Mouse (Mus musculus) MEL (cell line): ENCODE results near the gene Ncs1. TPM values are rescaled to one million over a fixed set of nuclear protein-coding genes. Genes with fewer than 3 reads are reported as not detected.

ENCODE experiments used
- DNase-seq: peaks from one replicate; pipeline ENCODE4 v3.0.0; 2011; ENCODE audit warnings: low read depth, low spot score
- H3K27ac ChIP-seq: 2 replicates; pipeline ENCODE4 v1.5.1; 2012; ENCODE audit warnings: low read depth, mild to moderate bottlenecking, control low read depth, low read length, moderate library complexity; ENCODE audit not compliant: control insufficient read depth
- H3K27me3 ChIP-seq, 2 experiments: fragments of 150-350 bp in 1 of 2; sonication (generic) in 1 of 2; 2 replicates each; pipeline ENCODE4 v1.6.1; 2012; ENCODE audit warnings: low read length in 2 of 2, mild to moderate bottlenecking in 2 of 2, improper control_type of control experiment in 1 of 2, moderate library complexity in 1 of 2; ENCODE audit not compliant: insufficient read depth in 2 of 2, control insufficient read depth in 1 of 2
- H3K36me3 ChIP-seq, 2 experiments: 2 replicates each; pipeline ENCODE4 v1.6.1; 2012 to 2014; ENCODE audit warnings: low read length in 2 of 2, improper control_type of control experiment in 1 of 2, inconsistent platforms in 1 of 2, mild to moderate bottlenecking in 1 of 2; ENCODE audit not compliant: insufficient read depth in 2 of 2, control insufficient read depth in 1 of 2
- H3K4me1 ChIP-seq, 2 experiments: fragments of 150-350 bp in 1 of 2; sonication (generic) in 1 of 2; 2 replicates each; pipeline ENCODE4 v1.6.1; 2012; ENCODE audit warnings: low read length in 2 of 2, improper control_type of control experiment in 1 of 2, mild to moderate bottlenecking in 1 of 2; ENCODE audit not compliant: insufficient read depth in 2 of 2, control insufficient read depth in 1 of 2
- H3K4me3 ChIP-seq, 2 experiments: fragments of 150-350 bp in 1 of 2; sonication (generic) in 1 of 2; 2 replicates each; pipeline ENCODE4 v1.5.1; 2012; ENCODE audit warnings: low read depth in 2 of 2, low read length in 2 of 2, mild to moderate bottlenecking in 2 of 2, moderate library complexity in 2 of 2, control low read depth in 1 of 2, improper control_type of control experiment in 1 of 2; ENCODE audit not compliant: control insufficient read depth in 1 of 2, insufficient read depth in 1 of 2
- H3K79me2 ChIP-seq: 2 replicates; pipeline ENCODE4 v1.6.1; 2012; ENCODE audit warnings: mild to moderate bottlenecking, low read length, moderate library complexity; ENCODE audit not compliant: control insufficient read depth, poor library complexity, insufficient read depth
- H3K9ac ChIP-seq: 2 replicates; pipeline ENCODE4 v1.6.1; 2012; ENCODE audit warnings: low read depth, mild to moderate bottlenecking, control low read depth, low read length, moderate library complexity; ENCODE audit not compliant: control insufficient read depth, poor library complexity, severe bottlenecking
- H3K9me3 ChIP-seq: fragments of 150-350 bp; sonication (generic); replicated peaks from 2 replicates; pipeline ENCODE4 v1.6.1; 2012; ENCODE audit warnings: mild to moderate bottlenecking, low read length, improper control_type of control experiment, moderate library complexity; ENCODE audit not compliant: insufficient read depth
- CHD1 ChIP-seq: IDR thresholded peaks from 2 replicates; pipeline ENCODE4 v1.6.1; 2012; ENCODE audit warnings: low read depth, mild to moderate bottlenecking, inconsistent platforms, low read length, improper control_type of control experiment
- E2F4 ChIP-seq: IDR thresholded peaks from 2 replicates; pipeline ENCODE4 v1.6.1; 2011; ENCODE audit warnings: low read depth, low read length, improper control_type of control experiment, borderline replicate concordance
- ELF1 ChIP-seq: IDR thresholded peaks from 2 replicates; pipeline ENCODE4 v1.6.1; 2014; ENCODE audit warnings: low read depth, mild to moderate bottlenecking, inconsistent platforms, low read length, improper control_type of control experiment, moderate library complexity
- EP300 ChIP-seq, 2 experiments: IDR thresholded peaks; 2 replicates each; pipeline ENCODE4 v1.6.1; 2011; ENCODE audit warnings: improper control_type of control experiment in 2 of 2, low read length in 2 of 2, low read depth in 1 of 2, mild to moderate bottlenecking in 1 of 2
- HCFC1 ChIP-seq: IDR thresholded peaks from 2 replicates; pipeline ENCODE4 v1.6.1; 2012; ENCODE audit warnings: low read depth, mild to moderate bottlenecking, inconsistent platforms, low read length, improper control_type of control experiment, moderate library complexity
- JUND ChIP-seq: IDR thresholded peaks from 2 replicates; pipeline ENCODE4 v1.6.1; 2011; ENCODE audit warnings: low read depth, mild to moderate bottlenecking, improper control_type of control experiment, low read length
- MEF2A ChIP-seq: IDR thresholded peaks from 2 replicates; pipeline ENCODE4 v1.6.1; 2014; ENCODE audit warnings: low read depth, mild to moderate bottlenecking, inconsistent platforms, low read length, improper control_type of control experiment; ENCODE audit not compliant: poor library complexity, insufficient replicate concordance, severe bottlenecking; ENCODE audit errors: extremely low read depth
- MXI1 ChIP-seq: IDR thresholded peaks from 2 replicates; pipeline ENCODE4 v1.6.1; 2011; ENCODE audit warnings: mild to moderate bottlenecking, low read depth, low read length, improper control_type of control experiment
- MYC ChIP-seq: IDR thresholded peaks from 2 replicates; pipeline ENCODE4 v1.6.1; 2011; ENCODE audit warnings: low read depth, mild to moderate bottlenecking, low read length, improper control_type of control experiment, moderate library complexity
- RAD21 ChIP-seq: IDR thresholded peaks from 2 replicates; pipeline ENCODE4 v1.6.1; 2011; ENCODE audit warnings: mild to moderate bottlenecking, low read depth, low read length, improper control_type of control experiment
- RCOR1 ChIP-seq: IDR thresholded peaks from 2 replicates; pipeline ENCODE4 v1.6.1; 2012; ENCODE audit warnings: low read depth, mild to moderate bottlenecking, inconsistent platforms, low read length, improper control_type of control experiment
- SIN3A ChIP-seq: IDR thresholded peaks from 2 replicates; pipeline ENCODE4 v1.6.1; 2012; ENCODE audit warnings: low read length, improper control_type of control experiment, inconsistent platforms
- SMC3 ChIP-seq: IDR thresholded peaks from 2 replicates; pipeline ENCODE4 v1.6.1; 2011; ENCODE audit warnings: low read depth, low read length, improper control_type of control experiment
- TAL1 ChIP-seq: IDR thresholded peaks from 2 replicates; pipeline ENCODE4 v1.6.1; 2012; ENCODE audit warnings: mild to moderate bottlenecking, inconsistent platforms, low read length, moderate library complexity, mixed read lengths
- UBTF ChIP-seq: IDR thresholded peaks from 2 replicates; pipeline ENCODE4 v1.6.1; 2012; ENCODE audit warnings: low read depth, mild to moderate bottlenecking, inconsistent platforms, low read length, improper control_type of control experiment, moderate library complexity, borderline replicate concordance; ENCODE audit not compliant: insufficient read depth
- USF1 ChIP-seq: IDR thresholded peaks from 2 replicates; pipeline ENCODE4 v1.6.1; 2014; ENCODE audit warnings: low read depth, mild to moderate bottlenecking, inconsistent platforms, low read length, improper control_type of control experiment, moderate library complexity
- ZMIZ1 ChIP-seq: IDR thresholded peaks from 2 replicates; pipeline ENCODE4 v1.6.1; 2012; ENCODE audit warnings: low read depth, mild to moderate bottlenecking, inconsistent platforms, low read length, improper control_type of control experiment, moderate library complexity
- polyA plus RNA-seq, 2 experiments: library from polyadenylated mRNA; stranded (reverse) in 1 of 2; unstranded in 1 of 2; fragments of >175 nt in 1 of 2; fragments of >200 nt in 1 of 2; gene quantifications; 2 replicates each; pipeline versions ENCODE4 v1.2.1 to v1.2.4; 2012; ENCODE audit warnings: low replicate concordance in 2 of 2, low read depth in 1 of 2; ENCODE audit not compliant: insufficient read length in 2 of 2, insufficient read depth in 1 of 2, missing spikeins in 1 of 2
- total RNA-seq: library from RNA; depleted of rRNA; stranded (reverse); fragments of 300-350 nt; gene quantifications from 2 replicates; pipeline ENCODE4 v1.2.3, GENCODE M21; 2012

The Ncs1 gene
- total and polyA plus RNA-seq, 3 experiments = 14.5 to 17.6 TPM; not detected in 1

DNA sequence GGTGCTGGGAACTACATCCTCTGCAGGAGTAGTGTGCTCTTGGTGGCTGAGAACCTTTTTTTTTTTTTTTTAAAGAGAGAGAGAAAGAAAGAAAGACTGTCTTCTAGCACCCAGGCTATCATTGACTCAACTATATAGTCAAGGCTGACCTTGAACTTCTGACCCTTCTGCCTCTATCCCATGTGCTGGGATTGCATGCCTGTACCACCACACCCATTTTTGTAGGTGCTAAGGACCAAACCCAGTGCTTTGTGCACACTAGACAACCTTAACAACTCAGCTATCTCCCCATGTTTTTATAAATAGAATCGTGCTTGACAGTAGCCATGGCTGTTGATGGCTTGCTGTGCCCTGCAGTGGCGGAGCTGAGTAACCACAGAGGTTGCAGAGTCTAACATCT is 45.6 kb upstream of the Ncs1 start:
- no peak overlapping the region for H3K4me3 ChIP-seq
- no peaks in the 10 kb centered on the region for H3K4me1 ChIP-seq
- DNase-seq = no peak
- H3K36me3 ChIP-seq = no peaks in the 10 kb centered on the region; a peak in 1 of 4 replicates
- no peak overlapping the region for H3K27ac ChIP-seq
- no peaks in the 10 kb centered on the region for H3K27me3 ChIP-seq
- H3K79me2 ChIP-seq = no peaks in the 10 kb centered on the region
- H3K9ac ChIP-seq = no peak overlapping the region
- no peak for TF ChIP-seq E2F4
- no peaks in the 10 kb centered on the region for H3K9me3 ChIP-seq

DNA sequence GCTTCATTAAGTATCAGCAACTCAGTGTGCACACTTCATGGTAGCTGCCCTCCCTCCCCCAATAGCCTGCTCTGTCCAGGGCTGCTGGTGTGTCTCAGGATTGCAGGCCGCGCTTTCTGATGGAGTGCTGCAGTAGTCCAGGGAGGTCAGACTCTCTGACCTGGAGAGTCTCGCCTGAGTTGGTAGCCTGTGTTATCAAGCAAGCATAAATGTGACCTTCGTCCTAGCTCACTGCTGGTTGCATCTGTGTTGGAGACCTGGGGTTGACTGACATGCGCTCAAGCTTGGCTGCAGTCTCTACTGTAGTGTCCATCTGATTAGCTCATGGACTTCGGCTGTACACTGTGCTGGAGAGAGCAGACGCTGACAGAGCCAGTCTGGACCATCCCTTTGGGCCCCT is 43.8 kb upstream of the Ncs1 start:
- Histone ChIP-seq H3K4me3 (no peak overlapping the region), H3K79me2 (no peaks in the 10 kb centered on the region), H3K27me3 (no peaks in the 10 kb centered on the region), H3K9me3 (no peaks in the 10 kb centered on the region), H3K36me3 (no peaks in the 10 kb centered on the region; a peak in 1 of 4 replicates), H3K9ac (no peak overlapping the region), H3K4me1 (no peaks in the 10 kb centered on the region), H3K27ac (no peak overlapping the region)
- TF ChIP-seq USF1 (no peak), SIN3A (no peak), HCFC1 (no peak), SMC3 (no peak), MEF2A (no peak), CHD1 (no peak), MXI1 (no peak), UBTF (no peak), RCOR1 (no peak), ZMIZ1 (no peak)
- DNase-seq = no peak

DNA sequence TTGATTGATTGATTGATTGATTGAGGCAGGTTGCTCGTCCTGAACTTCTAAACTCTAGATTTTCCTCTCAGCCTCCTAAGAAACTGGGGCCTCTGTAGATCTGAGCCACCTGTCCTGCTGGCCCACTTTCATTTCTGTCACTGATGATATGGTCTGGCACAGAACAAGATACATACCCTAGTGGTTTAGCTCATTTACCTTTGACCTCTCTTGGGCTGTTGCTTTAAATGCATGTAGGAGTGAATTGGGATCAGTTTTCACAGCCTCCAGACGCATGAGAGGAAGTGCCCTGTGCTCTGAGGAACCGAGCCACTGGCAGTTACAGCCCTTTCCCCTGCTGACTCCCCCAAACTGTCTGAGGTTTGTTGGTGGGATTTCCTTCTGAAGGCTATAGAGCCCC is 43.3 kb upstream of the Ncs1 start:
- no peak overlapping the region for H3K4me3 ChIP-seq
- no peaks in the 10 kb centered on the region for H3K9me3 ChIP-seq
- H3K36me3 ChIP-seq = no peaks in the 10 kb centered on the region; a peak in 1 of 4 replicates
- no peak overlapping the region for H3K9ac ChIP-seq
- no peak overlapping the region for H3K27ac ChIP-seq
- no peak for TF ChIP-seq USF1
- no peak for TF ChIP-seq TAL1
- no peak for TF ChIP-seq RAD21
- TF ChIP-seq EP300 (IDR thresholded peaks at IDR 0.05; ENCODE audit: low read depth in 1 of 2, low read length in 2 of 2) = no peak
- no peak for TF ChIP-seq JUND
- TF ChIP-seq MYC = no peak
- TF ChIP-seq MXI1 = no peak
- TF ChIP-seq ELF1 = no peak
- TF ChIP-seq CHD1 = no peak
- TF ChIP-seq, all 39 proteins: peak for 0
- Histone ChIP-seq H3K79me2 (no peaks in the 10 kb centered on the region), H3K27me3 (no peaks in the 10 kb centered on the region), H3K4me1 (no peaks in the 10 kb centered on the region)
- no peak for DNase-seq
